Mouse (Mus musculus) ES-E14 (cell line): Measurements from ENCODE around the gene Arhgef10l. TPM values are rescaled to one million over a fixed set of nuclear protein-coding genes. Genes with fewer than 3 reads are reported as not detected.

Source experiments
- DNase-seq: peaks from one replicate; pipeline ENCODE4 v3.0.0-alpha.2; 2013; ENCODE audit warnings: low read depth, low spot score
- H3K27ac ChIP-seq: 2 replicates; pipeline ENCODE4 v1.5.1; 2012; ENCODE audit warnings: low read depth, mild to moderate bottlenecking, low read length, moderate library complexity, mixed read lengths; ENCODE audit not compliant: poor library complexity, insufficient read depth, severe bottlenecking
- H3K36me3 ChIP-seq: 2 replicates; pipeline ENCODE4 v1.6.1; 2012; ENCODE audit warnings: mild to moderate bottlenecking, low read length, moderate library complexity, mixed read lengths; ENCODE audit not compliant: control insufficient read depth, poor library complexity, insufficient read depth, severe bottlenecking
- H3K4me1 ChIP-seq, 2 experiments: fragments of 150-350 bp in 1 of 2; sonication (generic) in 1 of 2; 2 replicates each; pipeline ENCODE4 v1.6.1; 2012; ENCODE audit warnings: low read length in 2 of 2, mild to moderate bottlenecking in 1 of 2, mixed read lengths in 1 of 2; ENCODE audit not compliant: control insufficient read depth in 2 of 2, insufficient read depth in 2 of 2, poor library complexity in 1 of 2
- H3K4me3 ChIP-seq, 2 experiments: fragments of 150-350 bp in 1 of 2; sonication (generic) in 1 of 2; 2 replicates each; pipeline ENCODE4 v1.5.1; 2012; ENCODE audit warnings: low read length in 2 of 2, low read depth in 1 of 2, mild to moderate bottlenecking in 1 of 2, mixed read lengths in 1 of 2; ENCODE audit not compliant: insufficient read depth in 1 of 2, poor library complexity in 1 of 2, severe bottlenecking in 1 of 2
- H3K9ac ChIP-seq: 2 replicates; pipeline ENCODE4 v1.6.1; 2012; ENCODE audit warnings: low read depth, mild to moderate bottlenecking, low read length, mixed read lengths; ENCODE audit not compliant: poor library complexity, insufficient read depth, severe bottlenecking
- H3K9me3 ChIP-seq: fragments of 150-350 bp; sonication (generic); 2 replicates; pipeline ENCODE4 v1.6.1; 2012; ENCODE audit warnings: low read depth, mild to moderate bottlenecking, low read length; ENCODE audit not compliant: control insufficient read depth, insufficient read depth
- CHD2 ChIP-seq: IDR thresholded peaks from 2 replicates; pipeline ENCODE4 v1.6.1; 2014; ENCODE audit warnings: mild to moderate bottlenecking, low read depth, low read length, inconsistent platforms
- HCFC1 ChIP-seq: IDR thresholded peaks from 2 replicates; pipeline ENCODE4 v1.6.1; 2012; ENCODE audit warnings: low read length, inconsistent platforms, borderline replicate concordance; ENCODE audit not compliant: insufficient read depth
- MAFK ChIP-seq: IDR thresholded peaks from 2 replicates; pipeline ENCODE4 v1.6.1; 2014; ENCODE audit warnings: mild to moderate bottlenecking, low read depth, low read length, inconsistent platforms; ENCODE audit not compliant: insufficient read depth
- ZC3H11A ChIP-seq: IDR thresholded peaks from 2 replicates; pipeline ENCODE4 v1.6.1; 2012; ENCODE audit warnings: low read depth, mild to moderate bottlenecking, inconsistent platforms, low read length, borderline replicate concordance
- ZNF384 ChIP-seq: IDR thresholded peaks from 2 replicates; pipeline ENCODE4 v1.6.1; 2012; ENCODE audit warnings: low read depth, low read length, inconsistent platforms
- in situ Hi-C, 2 experiments: fragments of 600-800 bp; cut with MboI; formaldehyde crosslinking; loops; one replicate each; pipeline ENCODE4 v1.15.1; 2025; ENCODE audit warnings: low sequenced_read_pairs in 2 of 2, inconsistent platforms in 1 of 2; ENCODE audit not compliant: unreplicated experiment in 2 of 2
- total RNA-seq: library from RNA; depleted of rRNA; stranded (reverse); fragments of 300-350 nt; gene quantifications from 2 replicates; pipeline ENCODE4 v1.2.3, GENCODE M21; 2012

Arhgef10l gene
- total RNA-seq, 1 experiment = 14.8 TPM

DNA sequence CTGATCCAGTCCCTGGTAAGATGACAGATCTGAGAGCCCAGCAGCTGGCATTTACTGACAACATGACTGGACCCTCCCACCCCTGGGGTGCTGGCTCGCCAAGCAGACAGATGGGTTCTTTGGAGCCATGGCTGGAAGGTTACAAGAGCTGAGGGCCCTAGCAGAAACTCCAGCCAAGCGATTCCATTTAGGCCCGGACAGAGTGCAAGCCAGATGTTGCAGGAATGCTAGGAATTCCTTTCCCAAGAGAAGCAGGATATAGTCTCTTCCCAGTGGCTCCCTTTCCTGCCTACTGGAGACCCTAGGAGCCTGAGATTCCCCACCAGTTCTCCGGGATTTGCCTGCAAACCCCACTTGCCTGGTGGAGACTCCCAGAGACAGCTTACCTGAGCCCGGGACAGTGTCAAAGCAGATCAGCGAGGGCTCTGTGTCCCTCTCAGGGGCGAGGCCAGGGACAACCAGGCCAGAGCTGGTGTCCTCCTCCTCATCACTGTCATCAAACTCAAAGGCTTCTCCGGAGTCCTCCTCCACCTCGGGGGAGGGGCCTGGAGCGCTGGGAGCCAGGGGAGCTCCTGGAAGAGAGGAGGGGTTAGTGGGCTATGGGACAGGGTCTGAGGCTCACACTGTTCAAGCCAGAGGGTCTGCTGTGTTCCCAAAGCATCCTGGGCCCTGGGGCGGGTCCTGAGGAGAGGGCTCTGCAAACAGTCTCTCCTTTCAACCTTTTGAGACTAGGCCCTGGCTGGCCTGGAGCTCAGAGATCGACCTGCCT lies 54.8 kb downstream of the Arhgef10l start:
- Histone ChIP-seq H3K4me1 (peaks cover 6 to 22% of the 10 kb centered on the region in 2 experiments; a peak in 3 of 4 replicates), H3K9ac (no peak overlapping the region), H3K4me3 (no peak overlapping the region), H3K9me3 (no peaks in the 10 kb centered on the region), H3K36me3 (no peaks in the 10 kb centered on the region), H3K27ac (no peak overlapping the region; the same call in 1 of the 2 replicates)
- DNase-seq = no peak
- in situ Hi-C loops = no loop called here
- TF ChIP-seq HCFC1 (no peak), ZNF384 (no peak), CHD2 (no peak), ZC3H11A (no peak), MAFK (no peak)

DNA sequence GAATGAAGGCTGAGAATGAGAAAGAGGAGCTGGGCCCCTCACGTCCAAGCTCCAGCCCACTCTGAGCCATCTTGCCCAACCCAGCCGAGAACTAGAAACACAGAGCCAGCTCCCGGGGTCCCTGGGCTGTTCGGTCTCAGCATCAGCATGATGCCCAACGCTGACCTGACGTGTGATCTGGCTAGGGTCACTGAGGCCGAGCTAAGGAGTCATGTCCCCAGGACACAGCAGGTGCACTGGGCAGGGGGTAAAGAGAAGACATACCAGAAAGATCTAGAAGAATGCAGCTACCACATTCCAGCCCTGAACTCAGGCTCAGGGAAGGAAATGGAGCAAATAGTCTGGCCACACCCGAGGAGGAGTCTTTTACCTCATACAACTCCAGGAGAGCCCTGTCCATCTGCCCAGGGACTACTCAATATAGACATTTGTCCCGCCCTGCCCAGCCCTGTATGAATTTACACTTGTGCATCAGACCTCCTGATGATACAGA lies 57.5 kb downstream of the Arhgef10l start:
- DNase-seq = no peak
- in situ Hi-C loops = no loop called here
- TF ChIP-seq ZC3H11A (no peak), CHD2 (no peak), ZNF384 (no peak), MAFK (no peak), HCFC1 (no peak)
- Histone ChIP-seq H3K9ac (no peak overlapping the region), H3K9me3 (no peaks in the 10 kb centered on the region), H3K36me3 (no peaks in the 10 kb centered on the region), H3K4me3 (no peak overlapping the region), H3K27ac (no peak overlapping the region), H3K4me1 (peaks cover 3 to 19% of the 10 kb centered on the region in 2 experiments; a peak in 2 of 4 replicates)

GRCm38 (mm10) chr4:140606779-140607178 lies 59.0 kb downstream of the Arhgef10l start:
- in situ Hi-C loops = no loop called here
- TF ChIP-seq HCFC1 = no peak
- no peak for TF ChIP-seq ZC3H11A
- no peak for TF ChIP-seq MAFK
- TF ChIP-seq CHD2 = no peak
- TF ChIP-seq ZNF384 = no peak
- H3K27ac ChIP-seq = no peak overlapping the region
- no peak overlapping the region for H3K9ac ChIP-seq
- no peaks in the 10 kb centered on the region for H3K36me3 ChIP-seq
- H3K4me1 ChIP-seq = peaks cover 3 to 15% of the 10 kb centered on the region in 2 experiments; a peak in 2 of 4 replicates
- no peak for DNase-seq
- no peaks in the 10 kb centered on the region for H3K9me3 ChIP-seq
- no peak overlapping the region for H3K4me3 ChIP-seq

DNA sequence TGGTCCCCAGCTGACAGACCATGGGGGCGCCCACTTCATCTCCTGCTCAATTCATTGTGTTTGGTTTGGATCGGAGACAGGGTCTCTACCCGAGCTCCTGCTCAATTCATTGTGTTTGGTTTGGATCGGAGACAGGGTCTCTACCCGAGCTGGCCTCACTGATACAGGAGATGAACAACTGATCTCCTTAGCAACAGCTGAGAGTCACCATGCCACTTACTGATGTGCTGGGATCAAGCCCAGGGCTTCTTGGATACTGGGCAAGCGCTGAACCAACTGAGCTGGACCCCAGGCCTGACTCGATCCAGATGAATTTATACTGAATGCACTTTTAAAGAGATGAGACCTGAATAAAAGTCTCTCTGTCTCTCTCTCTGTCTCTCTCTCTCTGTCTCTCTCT lies 59.6 kb downstream of the Arhgef10l start:
- Histone ChIP-seq H3K36me3 (no peaks in the 10 kb centered on the region), H3K4me1 (peaks cover 3 to 14% of the 10 kb centered on the region in 2 experiments; a peak in 2 of 4 replicates), H3K4me3 (no peak overlapping the region), H3K27ac (no peak overlapping the region), H3K9ac (no peak overlapping the region), H3K9me3 (no peaks in the 10 kb centered on the region)
- TF ChIP-seq MAFK (no peak), CHD2 (no peak), ZC3H11A (no peak), ZNF384 (no peak), HCFC1 (no peak)
- no peak for DNase-seq
- in situ Hi-C loops = no loop called here
